Mouse (Mus musculus) embryonic facial prominence, embryonic 10.5 days (tissue): ENCODE results near the gene Mast1. TPM values are rescaled to one million over a fixed set of nuclear protein-coding genes. Genes with fewer than 3 reads are reported as not detected.

Experiments used
- microRNA-seq: library from miRNA; unstranded; fragments of <30 nt; microRNA quantifications from one replicate; pipeline ENCODE4, GENCODE M21; 2017
- polyA plus RNA-seq: library from polyadenylated mRNA; unstranded; fragments of >200 nt; fragmentation: Nextera tagmentation; extraction: Ambion mirVana; gene quantifications from 2 replicates; pipeline ENCODE4 v1.2.1, GENCODE M21; 2016

The Mast1 gene
- polyA plus RNA-seq, 1 experiment from 2014 or later, result 3.4 TPM

Small RNAs within 50 kb of the gene (microRNA-seq; reads per million reads assigned to microRNA genes)
- not detected for gene Gm24197
- gene Mir7069, result 4.3 reads per million, percentile 10 among the genes with 10 or more reads in this experiment

Other genes with a start within 250 kb of the Mast1 start
- gene Nacc1, start 249.5 kb downstream of the Mast1 start, polyA plus RNA-seq, result 30.4 and 30.8 TPM in 2 replicates
- gene Lyl1, start 235.9 kb downstream of the Mast1 start, polyA plus RNA-seq, result 4.3 and 5.5 TPM in 2 replicates
- 1.6 and 3.6 TPM in 2 replicates for gene G430095P16Rik, start 214.4 kb downstream of the Mast1 start, polyA plus RNA-seq
- 0.29 and 0.77 TPM in 2 replicates for gene Nfix, start 137.0 kb downstream of the Mast1 start, polyA plus RNA-seq
- 2.8 and 3.0 TPM in 2 replicates for gene Dand5, start 114.5 kb downstream of the Mast1 start, polyA plus RNA-seq
- gene Gadd45gip1, start 105.8 kb downstream of the Mast1 start, polyA plus RNA-seq, result 45.2 and 47.3 TPM in 2 replicates
- 112 and 122 TPM in 2 replicates for gene Rad23a, start 96.7 kb downstream of the Mast1 start, polyA plus RNA-seq
- gene Calr, start 90.4 kb downstream of the Mast1 start, polyA plus RNA-seq, result 758 and 801 TPM in 2 replicates
- gene Farsa, start 80.4 kb downstream of the Mast1 start, polyA plus RNA-seq, result 133 and 138 TPM in 2 replicates
- 77.8 and 83.7 TPM in 2 replicates for gene Syce2, start 65.2 kb downstream of the Mast1 start, polyA plus RNA-seq
- 49.6 and 51.8 TPM in 2 replicates for gene Gcdh, start 43.4 kb downstream of the Mast1 start, polyA plus RNA-seq
- 14.5 and 15.6 TPM in 2 replicates for gene Klf1, start 35.4 kb downstream of the Mast1 start, polyA plus RNA-seq
- gene Dnase2a, start 28.8 kb downstream of the Mast1 start, polyA plus RNA-seq, result 6.1 and 10.1 TPM in 2 replicates
- gene Rtbdn, start 9.6 kb upstream of the Mast1 start, polyA plus RNA-seq, result 0.36 and 0.91 TPM in 2 replicates
- gene Gm49661, start 32.1 kb upstream of the Mast1 start, polyA plus RNA-seq, result not detected in 2 replicates
- 1,193 and 1,272 TPM in 2 replicates for gene Prdx2, start 32.2 kb upstream of the Mast1 start, polyA plus RNA-seq
- 147 and 148 TPM in 2 replicates for gene Rnaseh2a, start 32.4 kb upstream of the Mast1 start, polyA plus RNA-seq
- gene Junb, start 41.4 kb upstream of the Mast1 start, polyA plus RNA-seq, result 6.6 and 6.7 TPM in 2 replicates
- gene Hook2, start 53.2 kb upstream of the Mast1 start, polyA plus RNA-seq, result 19.5 and 20.0 TPM in 2 replicates
- gene Best2, start 77.2 kb upstream of the Mast1 start, polyA plus RNA-seq, result 0.08 TPM in 1 of 2 replicates, not detected in the other
- gene Asna1, start 87.9 kb upstream of the Mast1 start, polyA plus RNA-seq, result 157 TPM in 2 replicates
- gene Trir, start 89.5 kb upstream of the Mast1 start, polyA plus RNA-seq, result 154 and 157 TPM in 2 replicates
- 31.2 and 31.5 TPM in 2 replicates for gene Tnpo2, start 99.6 kb upstream of the Mast1 start, polyA plus RNA-seq
- 21.4 and 25.1 TPM in 2 replicates for gene Fbxw9, start 122.7 kb upstream of the Mast1 start, polyA plus RNA-seq
- not detected in 2 replicates for gene Gm5741, start 130.6 kb upstream of the Mast1 start, polyA plus RNA-seq
- 70.5 and 74.5 TPM in 2 replicates for gene Dhps, start 134.4 kb upstream of the Mast1 start, polyA plus RNA-seq
- gene Wdr83os, start 143.4 kb upstream of the Mast1 start, polyA plus RNA-seq, result 126 and 127 TPM in 2 replicates
- 64.3 and 65.8 TPM in 2 replicates for gene Wdr83, start 143.9 kb upstream of the Mast1 start, polyA plus RNA-seq
- 26.1 and 27.2 TPM in 2 replicates for gene Man2b1, start 145.9 kb upstream of the Mast1 start, polyA plus RNA-seq
- 1.6 and 1.9 TPM in 2 replicates for gene Zfp791, start 185.7 kb upstream of the Mast1 start, polyA plus RNA-seq
- gene Cks1brt, start 214.6 kb upstream of the Mast1 start, polyA plus RNA-seq, result not detected in 2 replicates